Mouse (Mus musculus) brown adipose tissue, adult 24 weeks (tissue): ENCODE data around the gene Snx20. TPM values are rescaled to one million over a fixed set of nuclear protein-coding genes. Genes with fewer than 3 reads are reported as not detected.

Experiments used
- H3K27ac ChIP-seq: fragments of 200-500 bp; replicated peaks from 2 replicates; pipeline ENCODE4 v1.5.1; 2012; ENCODE audit warnings: low read depth, mild to moderate bottlenecking, low read length
- H3K4me1 ChIP-seq: fragments of 200-500 bp; 2 replicates; pipeline ENCODE4 v1.6.1; 2012; ENCODE audit warnings: low read length, mixed read lengths; ENCODE audit not compliant: control insufficient read depth, insufficient read depth, insufficient read length
- H3K4me3 ChIP-seq: fragments of 200-500 bp; 2 replicates; pipeline ENCODE4 v1.5.1; 2012; ENCODE audit warnings: low read depth, mild to moderate bottlenecking, low read length, moderate library complexity; ENCODE audit not compliant: insufficient read depth
- polyA plus RNA-seq: library from polyadenylated mRNA; stranded (reverse); fragments of >200 nt; gene quantifications from 2 replicates; pipeline ENCODE4 v1.2.4, GENCODE M21; 2012; ENCODE audit not compliant: missing spikeins, insufficient read depth, insufficient read length

Gene Snx20
- polyA plus RNA-seq, 1 experiment = 1.9 TPM

DNA sequence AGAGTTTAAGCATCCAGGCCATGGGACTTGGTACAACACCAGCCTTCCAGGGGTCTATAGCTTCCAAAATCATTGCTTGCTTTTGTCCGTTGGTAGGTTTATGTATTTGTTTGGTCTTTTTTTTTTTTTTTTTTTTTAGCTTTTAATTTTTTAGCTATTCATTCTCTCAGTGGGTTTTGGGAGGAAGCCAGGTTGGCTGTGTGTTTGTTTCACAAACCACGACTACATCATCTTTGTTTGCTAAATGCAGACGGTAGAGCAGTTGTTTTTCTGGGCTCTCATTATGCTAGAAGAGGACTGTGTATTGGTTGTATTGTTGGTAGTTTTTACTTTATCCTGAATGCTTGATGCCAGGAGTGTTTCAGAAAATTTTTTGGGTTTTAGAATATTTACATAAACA, 23.9 kb upstream of the Snx20 start:
- no peak overlapping the region for H3K4me3 ChIP-seq
- H3K4me1 ChIP-seq = peaks cover 2% of the 10 kb centered on the region; the same call in 1 of the 2 replicates
- H3K27ac ChIP-seq = no peak overlapping the region

DNA sequence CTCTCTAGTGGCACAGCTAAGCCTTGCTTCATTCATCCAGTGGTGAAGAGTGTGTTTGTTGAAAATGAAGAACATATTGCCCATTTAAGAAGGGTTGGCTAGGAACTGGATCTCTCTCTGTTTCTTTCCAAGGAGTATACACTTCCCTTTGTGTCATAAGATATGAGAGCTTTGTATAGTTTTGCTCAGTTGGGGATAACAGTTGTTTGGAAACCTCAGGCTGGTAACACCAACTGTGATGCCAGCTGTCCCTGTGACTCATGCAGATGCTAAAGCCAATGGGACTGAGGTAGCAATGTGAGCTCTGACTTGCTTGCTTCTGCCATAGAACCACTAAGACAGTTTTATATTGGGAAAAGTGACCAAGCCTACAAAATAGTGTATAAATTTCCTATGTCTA, 19.4 kb upstream of the Snx20 start:
- H3K27ac ChIP-seq = no peak overlapping the region
- H3K4me1 ChIP-seq = peaks cover 14% of the 10 kb centered on the region
- no peak overlapping the region for H3K4me3 ChIP-seq

DNA sequence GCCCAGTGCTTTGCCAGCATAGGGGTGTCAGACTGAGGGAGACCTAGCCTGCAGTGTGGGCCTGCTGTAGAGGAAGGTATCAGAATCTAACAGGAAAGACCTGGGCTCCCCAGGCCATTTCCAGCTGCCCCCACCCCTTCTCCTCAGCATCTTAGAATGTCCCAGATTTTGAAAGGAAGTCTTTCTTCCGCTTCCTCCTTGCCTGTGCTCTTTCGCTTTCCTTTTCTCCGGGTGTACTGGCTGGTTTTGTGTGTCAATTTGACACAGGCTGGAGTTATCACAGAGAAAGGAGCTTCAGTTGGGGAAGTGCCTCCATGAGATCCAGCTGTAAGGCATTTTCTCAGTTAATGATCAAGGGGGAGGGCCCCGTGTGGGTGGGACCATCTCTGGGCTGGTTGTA, 15.2 kb upstream of the Snx20 start:
- peaks cover 34% of the 10 kb centered on the region for H3K4me1 ChIP-seq
- H3K4me3 ChIP-seq = peak overlapping the region; percentile 2; the same call in 1 of the 2 replicates
- H3K27ac ChIP-seq = peak overlapping the region; percentile 74

DNA sequence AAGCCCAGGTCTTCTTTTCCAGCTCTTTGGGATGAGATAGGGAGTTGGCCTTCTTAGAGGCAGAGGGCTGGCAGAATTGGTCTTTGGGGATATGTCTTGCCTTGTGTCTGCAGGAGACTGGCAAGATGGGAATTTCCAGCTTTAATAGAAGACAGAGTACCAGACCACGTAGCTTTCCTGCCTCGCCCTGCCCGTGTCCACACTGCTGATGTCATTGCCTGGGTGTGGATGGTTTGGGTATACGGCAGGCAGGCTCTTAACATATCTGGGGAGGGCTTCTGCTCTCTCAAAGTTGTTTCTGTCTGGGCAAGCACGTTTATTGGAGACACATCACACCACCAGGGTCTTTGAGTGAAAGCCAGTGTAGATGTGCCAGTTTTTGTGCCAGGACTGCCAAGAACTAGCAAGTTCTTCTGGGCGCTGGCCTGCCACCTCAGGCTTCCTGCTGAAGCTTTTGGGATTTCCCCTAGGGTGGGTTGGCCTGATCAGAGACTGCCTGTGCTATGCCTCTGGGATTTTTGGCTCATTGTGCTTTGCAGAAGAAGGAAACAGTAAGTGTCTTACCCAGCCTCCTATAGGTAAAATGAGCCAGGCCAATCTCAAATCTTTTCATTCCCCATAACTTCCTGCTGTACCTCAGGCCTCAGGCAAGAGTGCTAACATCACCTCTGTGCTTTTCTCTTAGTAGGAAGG, 14.2 kb upstream of the Snx20 start:
- Histone ChIP-seq H3K4me1 (peaks cover 32% of the 10 kb centered on the region), H3K27ac (peak overlapping the region; percentile 74), H3K4me3 (no peak overlapping the region)

DNA sequence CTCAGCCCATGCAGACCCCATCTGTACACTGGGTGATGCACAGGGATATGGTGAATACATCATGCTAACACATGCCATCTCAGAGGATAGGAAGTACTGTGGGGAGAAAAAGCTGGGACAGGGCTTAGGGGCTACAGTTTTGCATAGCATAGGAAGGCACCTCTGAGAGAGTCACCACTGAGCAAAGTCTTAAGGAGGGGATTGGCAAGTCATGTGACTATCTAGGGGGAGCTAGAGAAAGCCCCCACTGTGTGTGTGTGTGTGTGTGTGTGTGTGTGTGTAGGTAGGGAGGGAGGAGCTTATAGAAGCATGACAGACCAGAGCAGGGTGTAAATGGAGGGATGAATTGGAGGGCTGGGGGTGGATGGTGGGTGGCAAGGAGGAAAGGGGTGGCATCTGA, 12.4 kb upstream of the Snx20 start:
- Histone ChIP-seq H3K4me3 (peak overlapping the region; percentile 79), H3K4me1 (peaks cover 32% of the 10 kb centered on the region), H3K27ac (no peak overlapping the region)

DNA sequence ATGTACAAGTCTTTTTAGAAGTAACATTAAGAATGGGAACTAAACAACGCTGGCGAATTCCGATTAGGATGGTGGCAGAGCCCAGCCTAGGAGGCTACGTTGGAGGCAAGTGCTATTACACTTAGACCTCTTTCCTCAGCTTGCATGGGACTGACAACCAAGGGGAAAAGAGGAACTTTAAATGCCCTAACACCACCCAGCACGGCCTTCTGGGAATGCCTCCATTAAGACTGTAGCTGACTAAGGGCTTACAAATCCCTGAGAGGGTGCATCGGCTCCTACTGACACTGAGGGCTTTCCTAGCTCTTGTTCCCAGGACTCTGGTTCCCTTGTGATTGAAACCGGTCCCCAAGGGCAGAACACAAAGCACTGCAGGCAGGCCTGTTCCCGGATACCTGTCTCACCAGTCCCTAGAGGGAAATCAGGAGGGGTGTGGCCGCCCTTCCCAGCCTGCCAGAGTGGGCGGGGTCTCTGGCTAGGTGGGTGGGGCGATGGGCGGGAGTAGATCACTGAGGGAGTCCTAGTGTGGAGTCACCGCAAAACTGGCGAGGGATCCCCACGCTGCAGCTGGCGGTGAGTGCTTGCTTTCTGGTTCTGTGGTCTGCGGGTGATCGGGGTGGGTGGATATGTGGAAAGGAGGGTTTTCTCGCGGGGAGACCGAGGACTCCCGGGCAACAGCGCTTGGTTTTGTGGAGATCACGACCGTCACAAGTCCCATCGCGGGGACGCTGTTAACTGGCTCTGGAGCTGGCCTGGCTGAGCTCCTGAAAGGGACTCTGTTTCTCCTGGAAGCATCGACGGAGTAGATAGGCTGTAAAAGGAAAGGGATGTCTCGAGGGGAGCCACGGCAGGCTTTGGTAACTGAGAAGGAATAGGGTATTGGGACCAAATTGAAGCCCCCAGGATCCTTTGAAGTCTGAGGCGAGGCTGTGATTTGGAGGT, 11.2 kb upstream of the Snx20 start, which contains the start of gene Nod2:
Nod2 (plus strand) TSS at position 479 of the 942 bp plus-strand sequence.
- Histone ChIP-seq H3K27ac (peak within 1 kb of the TSS; percentile 75), H3K4me1 (peaks cover 30% of the 10 kb centered on the region), H3K4me3 (peak within 1 kb of the TSS; percentile 79)

DNA sequence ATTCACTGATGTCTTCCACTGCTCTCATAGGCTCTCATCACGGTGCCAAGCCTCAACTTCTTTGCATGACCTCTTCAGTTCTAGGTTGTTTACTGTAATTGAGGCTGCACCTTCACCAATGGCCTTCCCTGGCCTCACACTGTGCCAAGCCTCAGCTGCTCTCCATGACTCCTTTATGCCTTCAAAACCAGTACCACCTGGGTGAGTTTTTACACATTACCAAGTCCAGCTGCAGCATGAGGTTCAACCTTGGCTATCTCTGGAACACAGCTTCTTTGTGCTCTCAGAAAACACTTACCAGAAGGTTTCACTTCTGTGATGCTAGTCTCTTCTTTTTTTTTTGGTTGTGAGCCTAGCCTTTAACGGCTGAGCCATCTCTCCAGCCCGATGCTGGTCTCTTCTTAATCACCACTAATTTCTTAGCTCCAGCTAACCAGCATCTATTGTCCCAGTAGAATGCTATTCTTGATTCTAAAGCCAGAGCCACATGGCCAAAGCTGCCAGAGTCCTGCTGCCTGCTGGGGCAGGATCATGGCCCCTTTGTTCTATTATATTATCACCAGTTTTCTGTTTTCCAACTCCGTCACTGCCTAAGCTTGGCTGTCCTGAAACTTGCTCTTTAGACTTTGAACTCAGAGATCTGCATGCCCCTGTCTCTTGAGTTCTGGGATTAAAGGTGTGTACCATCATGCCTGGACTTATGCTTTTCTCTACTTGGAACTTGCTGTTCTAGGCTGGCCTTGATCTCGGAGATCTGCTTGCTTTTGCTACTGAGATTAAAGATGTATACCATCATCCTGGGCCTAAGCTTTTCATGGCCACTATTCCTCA, 7.0 kb upstream of the Snx20 start:
- Histone ChIP-seq H3K4me3 (no peak overlapping the region), H3K27ac (no peak overlapping the region), H3K4me1 (peaks cover 4% of the 10 kb centered on the region; the same call in 1 of the 2 replicates)

DNA sequence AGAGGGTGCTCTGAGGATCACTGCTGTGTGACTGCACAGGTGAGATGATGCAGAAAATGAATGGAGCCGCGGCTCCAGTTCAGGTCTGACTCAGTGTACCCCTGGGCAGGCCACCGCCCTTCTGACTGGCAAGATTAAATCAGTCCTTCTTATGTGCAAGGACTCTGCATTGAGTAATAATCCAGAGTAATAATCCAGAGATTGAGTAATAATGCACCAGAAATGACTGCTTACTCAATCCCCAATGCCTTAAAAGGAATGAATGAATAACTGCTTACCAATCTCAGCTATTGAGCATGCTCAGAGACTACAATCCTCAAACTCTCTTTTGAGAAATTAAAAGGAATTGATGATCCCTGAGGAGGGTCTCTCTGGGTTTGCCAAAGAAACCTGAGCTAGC, 3.0 kb upstream of the Snx20 start:
- no peak overlapping the region for H3K4me3 ChIP-seq
- no peak overlapping the region for H3K27ac ChIP-seq
- H3K4me1 ChIP-seq = peaks cover 14% of the 10 kb centered on the region

DNA sequence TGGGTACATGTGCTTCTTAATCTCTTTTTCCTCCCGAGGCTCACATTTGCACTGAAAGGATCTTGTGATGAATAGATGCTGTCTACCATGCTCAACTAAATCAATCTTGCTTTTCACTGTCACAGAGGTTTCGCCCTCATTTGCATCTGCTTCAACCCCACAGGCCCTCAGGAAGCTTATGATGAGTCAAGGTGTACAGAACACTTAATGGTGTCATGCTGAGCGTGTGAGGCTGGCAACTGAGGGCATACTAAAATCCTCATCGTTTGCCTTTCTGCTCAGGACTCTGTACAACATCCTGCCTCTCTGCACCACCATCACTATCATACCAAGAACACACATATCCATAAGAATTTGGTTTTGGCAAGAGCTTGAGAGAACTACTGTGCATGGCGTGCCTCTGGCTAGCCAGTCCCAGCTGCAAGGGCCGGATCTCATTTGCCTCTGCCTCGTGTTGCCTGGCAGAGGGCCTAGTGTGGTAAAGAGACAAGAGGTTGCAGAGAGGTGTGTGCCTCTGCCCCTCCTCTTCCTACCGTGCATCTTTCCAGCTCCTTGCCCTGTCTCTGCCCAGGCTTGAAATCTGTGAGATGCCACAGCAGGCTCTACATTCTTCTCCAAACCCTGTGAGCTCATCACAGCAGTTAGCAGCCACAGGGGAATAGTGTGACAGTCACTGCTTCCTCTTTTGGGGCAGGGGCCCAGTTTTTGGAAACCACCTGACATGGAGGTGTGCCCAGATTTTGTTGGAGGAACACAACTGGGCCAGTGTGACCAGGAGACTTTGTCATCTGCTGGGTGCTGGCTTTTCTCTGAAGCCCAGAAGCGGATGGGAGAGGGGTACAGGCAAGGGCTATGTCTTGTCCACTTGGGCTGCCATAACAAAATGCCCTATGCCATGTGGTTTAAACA, 1.4 kb upstream of the Snx20 start:
- Histone ChIP-seq H3K4me3 (no peak overlapping the region), H3K27ac (no peak overlapping the region)

DNA sequence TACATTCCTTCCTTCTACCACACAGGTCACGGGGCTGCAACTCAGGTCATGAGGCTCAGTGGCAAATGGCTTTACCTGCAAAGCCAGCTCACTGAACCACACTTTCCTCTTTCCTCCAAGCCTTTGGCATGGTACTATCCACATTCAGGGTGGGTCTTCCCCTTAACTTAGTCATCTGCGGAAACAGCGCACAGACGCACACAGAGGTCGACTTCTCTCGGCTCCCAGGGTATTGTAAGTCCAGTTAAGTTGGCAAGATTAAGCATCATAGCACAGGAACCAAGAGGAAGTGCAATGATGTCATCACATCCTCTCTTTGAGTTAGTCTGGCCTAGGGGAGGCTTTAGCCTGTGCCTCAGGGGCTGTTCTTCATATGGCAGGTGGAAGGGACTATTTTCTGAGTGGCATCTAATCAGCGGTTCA, 2.6 kb downstream of the Snx20 start:
- H3K4me3 ChIP-seq = no peak overlapping the region
- peak overlapping the region; percentile 94 for H3K27ac ChIP-seq
- peaks cover 37% of the 10 kb centered on the region for H3K4me1 ChIP-seq

More for the DNA sequence above, 1.4 kb upstream of the Snx20 start:
- H3K4me1 ChIP-seq = peaks cover 18% of the 10 kb centered on the region

DNA sequence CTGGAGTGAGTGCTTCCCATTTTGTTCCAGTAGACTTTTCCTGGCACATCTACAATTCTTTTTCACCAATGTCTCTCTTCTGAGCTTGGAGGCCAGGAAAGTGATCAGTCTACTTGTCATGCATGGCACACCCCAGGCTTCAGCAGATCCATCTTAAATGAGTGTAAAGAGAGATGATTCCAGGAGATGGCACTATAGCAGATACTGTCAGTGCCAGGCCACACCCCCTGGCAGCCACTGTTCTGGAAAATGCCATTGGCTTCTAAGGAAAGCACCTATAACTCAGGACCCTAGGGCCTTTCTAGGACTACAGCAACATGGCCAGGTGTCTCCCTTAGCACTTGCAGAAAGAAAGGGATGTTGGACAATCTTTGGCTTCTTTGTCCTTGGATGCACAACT, 4.8 kb downstream of the Snx20 start:
- Histone ChIP-seq H3K4me3 (no peak overlapping the region), H3K4me1 (peaks cover 37% of the 10 kb centered on the region), H3K27ac (peak overlapping the region; percentile 51; the same call in 1 of the 2 replicates)

DNA sequence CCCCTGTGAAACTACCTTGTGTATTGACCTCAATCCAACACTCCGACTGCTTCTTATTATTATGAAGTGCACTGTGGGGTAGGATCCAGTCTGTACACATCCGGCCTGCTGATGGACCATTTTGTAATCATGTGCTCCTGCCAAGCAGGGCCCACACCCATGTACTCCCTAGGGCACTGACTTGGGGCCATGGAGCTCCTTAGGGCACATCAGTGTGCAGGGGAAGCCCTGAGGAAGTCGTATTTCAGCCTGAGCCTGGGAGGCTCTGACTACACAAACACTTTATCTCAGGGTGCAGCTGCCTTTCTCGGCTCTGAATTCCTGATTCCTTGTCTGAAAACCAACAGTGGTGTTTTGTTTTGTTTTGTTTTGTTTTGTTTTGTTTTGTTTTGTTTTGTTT, 5.7 kb downstream of the Snx20 start:
- Histone ChIP-seq H3K4me1 (peaks cover 31% of the 10 kb centered on the region), H3K4me3 (no peak overlapping the region), H3K27ac (peak overlapping the region; percentile 51; the same call in 1 of the 2 replicates)

DNA sequence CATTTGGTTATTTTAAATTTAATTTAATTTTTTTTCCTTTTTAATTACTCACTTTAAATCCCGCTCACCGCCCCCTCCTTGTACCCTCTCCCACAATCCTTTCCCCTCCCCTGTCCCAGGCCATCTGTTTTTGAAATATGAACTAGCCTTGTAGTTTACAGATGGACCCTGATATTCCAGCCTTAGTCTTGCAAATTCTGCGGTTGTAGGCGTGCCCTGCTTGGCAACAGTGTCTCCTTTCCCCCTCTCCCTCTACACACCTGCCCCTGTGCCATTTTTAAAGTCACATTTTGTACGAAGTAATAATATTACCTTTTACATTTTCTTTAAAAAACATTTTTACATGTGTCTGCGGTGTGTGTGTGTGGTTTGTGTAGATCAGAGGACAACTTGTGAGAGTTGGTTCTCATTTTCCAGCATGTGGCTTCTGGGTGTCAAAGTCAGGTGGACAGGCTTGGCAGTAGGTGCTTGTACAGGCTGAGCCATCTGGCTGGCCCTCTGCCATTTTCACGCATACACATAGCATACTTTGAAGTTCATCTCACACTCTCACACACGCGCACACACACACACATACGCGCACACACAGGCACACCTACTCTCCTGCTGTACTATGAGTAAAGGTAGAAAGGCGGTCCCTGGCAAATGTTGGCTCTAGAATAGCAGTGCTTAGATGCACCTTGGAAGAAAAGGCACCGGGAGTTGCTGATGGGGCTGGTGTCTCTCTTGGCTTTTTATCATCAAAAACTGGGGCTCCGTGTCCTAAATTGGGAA, 7.7 kb downstream of the Snx20 start:
- peaks cover 24% of the 10 kb centered on the region for H3K4me1 ChIP-seq
- H3K4me3 ChIP-seq = peak overlapping the region; percentile 67; the same call in 1 of the 2 replicates
- no peak overlapping the region for H3K27ac ChIP-seq
